Mouse (Mus musculus) testis, adult 2 months (tissue): ENCODE measurements around the gene Kcnk13.

Source experiments
- CTCF ChIP-seq: fragments of 200-500 bp; IDR thresholded peaks from 2 replicates; pipeline ENCODE4 v1.5.1; 2012; ENCODE audit warnings: low read depth, mild to moderate bottlenecking, inconsistent platforms, low read length, moderate library complexity; ENCODE audit not compliant: control insufficient read depth, insufficient read depth, insufficient replicate concordance
- POLR2A ChIP-seq: fragments of 200-500 bp; IDR thresholded peaks from 2 replicates; pipeline ENCODE4 v1.6.1; 2012; ENCODE audit warnings: low read depth, mild to moderate bottlenecking, inconsistent platforms, low read length, moderate library complexity; ENCODE audit not compliant: control insufficient read depth

DNA sequence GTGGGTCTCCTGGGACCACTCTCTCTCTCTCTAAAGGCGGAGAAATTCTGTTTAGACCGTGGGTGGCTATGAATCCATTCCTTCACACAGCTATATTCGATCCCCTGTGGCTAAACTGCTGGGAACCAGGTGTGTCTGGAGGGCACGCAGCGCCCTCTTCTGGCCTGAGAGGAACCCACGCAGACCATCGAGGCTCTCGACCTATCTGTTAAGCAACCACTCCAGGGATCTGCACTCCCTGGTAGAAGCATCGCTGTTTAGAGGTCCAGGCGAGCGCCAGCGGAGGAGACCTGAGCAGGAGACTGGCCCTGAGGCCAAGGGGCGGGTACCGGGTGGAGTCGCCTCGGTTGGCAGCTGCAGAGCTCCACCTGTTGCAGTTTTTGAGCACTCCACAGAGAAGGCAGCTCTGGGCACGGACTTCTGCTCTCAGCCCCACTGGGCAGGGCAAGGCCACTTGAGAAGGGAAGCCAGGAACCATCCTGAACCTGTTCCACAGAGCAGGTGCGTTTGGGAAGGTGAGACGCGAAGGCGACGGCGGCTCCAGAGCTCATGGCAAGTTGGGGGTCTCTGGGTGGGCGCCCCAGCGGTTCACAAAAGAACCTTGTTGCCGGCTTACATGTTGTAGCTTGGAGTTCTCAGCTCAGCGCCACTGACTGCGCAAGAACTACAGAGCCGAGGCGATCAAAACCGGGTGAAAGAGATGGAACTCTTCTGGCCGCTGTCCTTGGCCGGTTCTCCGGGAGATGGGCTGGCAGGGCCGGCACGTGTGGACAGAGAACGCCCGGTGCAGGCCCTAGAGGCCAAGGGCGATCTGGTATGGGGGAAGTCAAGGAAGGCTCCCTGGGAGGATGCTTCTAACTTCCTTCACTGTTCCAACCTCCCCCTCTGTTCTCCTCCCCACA, at the start of gene Kcnk13:
- TF ChIP-seq CTCF, result peak; percentile 77
- no peak for TF ChIP-seq POLR2A
